Mouse (Mus musculus) liver, adult 2 months (tissue): Measurements from ENCODE around the gene Pgm2. TPM values are rescaled to one million over a fixed set of nuclear protein-coding genes. Genes with fewer than 3 reads are reported as not detected.

Experiments
- DNase-seq: peaks from one replicate; pipeline ENCODE4 v3.0.0-alpha.2; 2011; ENCODE audit warnings: low read depth, low spot score; ENCODE audit errors: extremely low read depth
- H3K27ac ChIP-seq: fragments of 200-500 bp; replicated peaks from 2 replicates; pipeline ENCODE4 v1.5.1; 2012; ENCODE audit warnings: low read depth, mild to moderate bottlenecking, control low read depth, inconsistent platforms, low read length; ENCODE audit not compliant: insufficient read depth
- H3K27me3 ChIP-seq: fragments of 200-500 bp; 2 replicates; pipeline ENCODE4 v1.6.1; 2012; ENCODE audit warnings: mild to moderate bottlenecking, moderate library complexity, low read length, inconsistent platforms; ENCODE audit not compliant: control insufficient read depth, insufficient read depth
- H3K36me3 ChIP-seq: fragments of 200-500 bp; 2 replicates; pipeline ENCODE4 v1.6.1; 2012; ENCODE audit warnings: low read length, inconsistent platforms; ENCODE audit not compliant: control insufficient read depth, insufficient read depth
- H3K4me1 ChIP-seq: fragments of 200-500 bp; 2 replicates; pipeline ENCODE4 v1.6.1; 2011; ENCODE audit warnings: low read length; ENCODE audit not compliant: control insufficient read depth, insufficient read depth
- H3K4me3 ChIP-seq: fragments of 200-500 bp; 2 replicates; pipeline ENCODE4 v1.5.1; 2011; ENCODE audit warnings: low read depth, mild to moderate bottlenecking, control low read depth, low read length, moderate library complexity; ENCODE audit not compliant: insufficient read depth
- H3K79me2 ChIP-seq: fragments of 200-500 bp; 2 replicates; pipeline ENCODE4 v1.6.1; 2012; ENCODE audit warnings: inconsistent platforms, mild to moderate bottlenecking, low read length, moderate library complexity; ENCODE audit not compliant: control insufficient read depth, insufficient read depth
- H3K9ac ChIP-seq: fragments of 200-500 bp; 2 replicates; pipeline ENCODE4 v1.6.1; 2012; ENCODE audit warnings: low read depth, mild to moderate bottlenecking, control low read depth, inconsistent platforms, low read length
- CTCF ChIP-seq: fragments of 200-500 bp; IDR thresholded peaks from 2 replicates; pipeline ENCODE4 v1.5.1; 2011; ENCODE audit warnings: low read depth, low read length, control low read depth
- POLR2A ChIP-seq: fragments of 200-500 bp; IDR thresholded peaks from 2 replicates; pipeline ENCODE4 v1.6.1; 2011; ENCODE audit warnings: low read length, control low read depth; ENCODE audit not compliant: insufficient read depth; ENCODE audit errors: extremely low read depth
- WGBS: fragments of 180-500 bp; shearing (Covaris S2); methylation state at CpG from one replicate; pipeline ENCODE4 v1.1.7; 2018; 5-methylcytosine and 5-hydroxymethylcytosine counted together
- polyA plus RNA-seq: library from polyadenylated mRNA; depleted of rRNA; stranded (reverse); fragments of >200 nt; gene quantifications from 2 replicates; pipeline ENCODE4 v1.2.3, GENCODE M21; 2012
- total RNA-seq: library from RNA; depleted of rRNA; stranded (reverse); fragments of >200 nt; gene quantifications from 2 replicates; pipeline ENCODE4 v1.2.3, GENCODE M21; 2014

Gene Pgm2
- total and polyA plus RNA-seq, 2 experiments, result 2.4 to 5.9 TPM

DNA sequence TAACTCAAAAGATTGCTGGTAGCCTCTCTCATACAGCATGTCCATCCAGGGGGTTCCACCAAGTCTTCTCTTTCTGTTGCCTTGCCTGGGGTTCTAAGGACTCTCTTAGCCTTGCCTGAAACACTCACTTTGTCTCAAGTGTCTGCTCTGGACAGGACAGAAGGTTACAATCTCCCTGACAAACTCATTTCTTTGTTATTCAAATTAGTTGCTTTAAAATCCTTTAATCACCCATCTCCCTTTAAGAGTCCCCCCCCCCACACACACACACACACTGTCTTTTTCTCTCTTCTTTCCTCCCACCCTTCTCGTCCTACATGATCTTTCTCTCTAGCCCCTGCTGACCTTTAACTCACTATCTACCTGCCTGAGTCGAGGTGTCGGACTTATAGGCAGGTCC is 44.1 kb upstream of the Pgm2 start:
- no peak for TF ChIP-seq CTCF
- no peak for TF ChIP-seq POLR2A
- Histone ChIP-seq H3K4me1 (no peaks in the 10 kb centered on the region), H3K79me2 (no peaks in the 10 kb centered on the region), H3K27me3 (no peaks in the 10 kb centered on the region), H3K27ac (no peak overlapping the region), H3K36me3 (no peaks in the 10 kb centered on the region), H3K9ac (no peak overlapping the region), H3K4me3 (no peak overlapping the region)
- 63% methylated on average over 3 of the region's 3 CpGs for WGBS
- DNase-seq, result no peak

- 84% methylated on average over 5 of the region's 5 CpGs for WGBS
- DNase-seq, result no peak
- no peak for TF ChIP-seq POLR2A
- TF ChIP-seq CTCF, result no peak
Measured at GRCm38 (mm10) chr5:64049256-64049655, 43.5 kb upstream of the Pgm2 start.

GRCm38 (mm10) chr5:64053010-64053409 is 39.7 kb upstream of the Pgm2 start:
- H3K27me3 ChIP-seq, result no peaks in the 10 kb centered on the region
- no peaks in the 10 kb centered on the region for H3K79me2 ChIP-seq
- no peak overlapping the region for H3K9ac ChIP-seq
- H3K4me1 ChIP-seq, result no peaks in the 10 kb centered on the region
- WGBS, result 96% methylated on average over 5 of the region's 5 CpGs
- H3K4me3 ChIP-seq, result no peak overlapping the region
- TF ChIP-seq CTCF, result no peak
- no peak for TF ChIP-seq POLR2A
- H3K27ac ChIP-seq, result no peak overlapping the region
- no peak for DNase-seq
- no peaks in the 10 kb centered on the region for H3K36me3 ChIP-seq

More at GRCm38 (mm10) chr5:64049256-64049655, 43.5 kb upstream of the Pgm2 start:
- H3K79me2 ChIP-seq, result no peaks in the 10 kb centered on the region
- H3K36me3 ChIP-seq, result no peaks in the 10 kb centered on the region
- H3K4me3 ChIP-seq, result no peak overlapping the region
- H3K9ac ChIP-seq, result no peak overlapping the region
- H3K4me1 ChIP-seq, result no peaks in the 10 kb centered on the region
- H3K27ac ChIP-seq, result no peak overlapping the region
- no peaks in the 10 kb centered on the region for H3K27me3 ChIP-seq

DNA sequence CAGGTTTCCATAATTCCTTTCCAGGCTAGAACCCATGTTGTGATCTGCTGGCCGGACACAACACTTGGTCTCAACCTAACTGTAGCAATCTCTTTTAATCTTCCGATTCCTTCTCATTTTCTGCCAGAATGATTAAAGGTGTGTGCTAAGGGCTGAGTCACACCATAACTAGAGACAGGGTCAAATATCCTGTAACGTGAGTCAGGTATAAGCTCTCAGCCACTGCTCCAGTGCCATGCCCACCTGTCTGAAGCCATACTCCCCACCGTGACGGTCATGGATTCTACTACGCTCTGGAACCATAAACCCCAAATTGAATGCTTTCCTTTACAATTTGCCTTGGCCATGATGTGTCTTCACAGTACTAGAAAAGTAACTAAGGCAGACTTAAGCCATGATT is 36.5 kb upstream of the Pgm2 start:
- Histone ChIP-seq H3K27ac (no peak overlapping the region), H3K9ac (no peak overlapping the region), H3K4me3 (no peak overlapping the region), H3K36me3 (no peaks in the 10 kb centered on the region), H3K79me2 (no peaks in the 10 kb centered on the region), H3K4me1 (no peaks in the 10 kb centered on the region), H3K27me3 (no peaks in the 10 kb centered on the region)
- WGBS, result 95% methylated on average over 6 of the region's 6 CpGs
- DNase-seq, result no peak
- TF ChIP-seq POLR2A (no peak), CTCF (no peak)

DNA sequence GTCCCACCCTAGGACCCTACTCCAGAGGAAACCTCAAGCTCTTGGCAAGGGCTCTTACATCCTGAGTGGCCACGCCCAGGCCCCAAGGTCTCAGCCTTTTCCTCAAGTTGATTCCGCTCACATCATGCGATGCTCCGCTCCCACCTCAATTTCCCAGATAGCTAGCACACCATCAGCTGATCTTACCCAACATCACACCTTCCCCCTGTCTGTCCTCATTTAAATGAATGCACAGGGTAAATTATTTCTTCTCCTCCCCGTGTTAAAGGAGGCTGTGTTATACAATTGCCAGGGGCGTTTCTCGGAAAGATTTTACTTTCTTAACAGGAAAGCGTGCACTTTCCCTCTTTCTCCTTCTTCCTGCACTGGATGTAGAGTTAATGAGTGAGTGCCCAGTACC is 31.9 kb upstream of the Pgm2 start:
- Histone ChIP-seq H3K4me1 (no peaks in the 10 kb centered on the region), H3K9ac (no peak overlapping the region), H3K27me3 (no peaks in the 10 kb centered on the region), H3K79me2 (no peaks in the 10 kb centered on the region), H3K27ac (no peak overlapping the region), H3K4me3 (no peak overlapping the region), H3K36me3 (no peaks in the 10 kb centered on the region)
- DNase-seq, result no peak
- 94% methylated on average over 8 of the region's 8 CpGs for WGBS
- no peak for TF ChIP-seq POLR2A
- TF ChIP-seq CTCF, result no peak

- H3K27me3 ChIP-seq, result no peaks in the 10 kb centered on the region
- no peak for DNase-seq
- 89% methylated on average over 7 of the region's 7 CpGs for WGBS
- no peak overlapping the region for H3K27ac ChIP-seq
- no peaks in the 10 kb centered on the region for H3K4me1 ChIP-seq
- H3K9ac ChIP-seq, result no peak overlapping the region
- H3K4me3 ChIP-seq, result no peak overlapping the region
- TF ChIP-seq CTCF, result no peak
- no peak for TF ChIP-seq POLR2A
- H3K79me2 ChIP-seq, result no peaks in the 10 kb centered on the region
- no peaks in the 10 kb centered on the region for H3K36me3 ChIP-seq
Measured at GRCm38 (mm10) chr5:64061643-64062042, 31.1 kb upstream of the Pgm2 start.
